Mouse (Mus musculus): ENCODE data around the gene Cdca7l.
A peak's percentile ranks its signal among the peaks of the same experiment; 100 is the strongest.
"Not testable (repeated sequence)": the region's sequence is repeated elsewhere in the genome, so short reads cannot be mapped to it uniquely, and the experiment has no call there.

Cdca7l gene

DNA sequence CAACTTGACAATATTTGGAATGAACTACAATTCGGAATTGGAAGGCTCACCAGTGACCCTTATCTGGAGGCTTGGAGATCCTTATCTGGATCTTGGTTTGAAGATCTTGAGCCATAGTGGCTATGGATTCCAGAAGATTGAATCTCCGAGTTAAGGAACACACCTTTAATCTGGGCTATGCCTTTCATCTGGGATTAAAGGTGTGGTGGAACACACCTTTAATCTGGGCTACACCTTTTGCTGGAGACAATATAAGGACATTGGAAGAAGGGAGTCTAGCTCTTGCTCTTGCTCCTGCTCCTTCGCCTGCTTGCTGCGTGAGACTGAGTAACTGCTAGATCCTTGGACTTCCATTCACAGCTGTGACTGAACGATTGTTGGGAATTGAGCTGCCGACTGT is at the start of gene Cdca7l:
Gene Cdca7l (plus strand): TSS at position 301 of the 400 bp plus-strand sequence.
- not testable (repeated sequence) for DNase-seq

DNA sequence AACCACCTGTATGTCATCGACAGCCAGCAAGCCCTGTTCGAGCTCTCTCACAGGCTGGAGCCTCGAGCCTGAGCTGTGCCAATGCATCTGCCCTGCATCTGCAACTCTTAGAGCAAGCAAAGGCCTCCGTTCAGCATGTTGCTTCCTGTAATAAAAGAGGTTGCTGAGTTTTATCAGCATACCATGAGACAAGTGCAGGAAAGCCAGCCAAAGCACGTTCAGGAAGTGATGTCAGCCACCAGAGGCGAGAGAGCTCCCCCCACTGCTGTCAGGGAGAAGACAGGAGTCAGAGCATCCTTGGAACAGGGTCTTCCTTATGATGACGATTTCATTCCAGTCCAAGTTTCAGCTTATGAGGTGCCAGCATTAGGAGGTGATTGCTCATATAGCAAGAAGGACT is 48.1 kb upstream of the Cdca7l start:
- DNase-seq, result no peak

DNA sequence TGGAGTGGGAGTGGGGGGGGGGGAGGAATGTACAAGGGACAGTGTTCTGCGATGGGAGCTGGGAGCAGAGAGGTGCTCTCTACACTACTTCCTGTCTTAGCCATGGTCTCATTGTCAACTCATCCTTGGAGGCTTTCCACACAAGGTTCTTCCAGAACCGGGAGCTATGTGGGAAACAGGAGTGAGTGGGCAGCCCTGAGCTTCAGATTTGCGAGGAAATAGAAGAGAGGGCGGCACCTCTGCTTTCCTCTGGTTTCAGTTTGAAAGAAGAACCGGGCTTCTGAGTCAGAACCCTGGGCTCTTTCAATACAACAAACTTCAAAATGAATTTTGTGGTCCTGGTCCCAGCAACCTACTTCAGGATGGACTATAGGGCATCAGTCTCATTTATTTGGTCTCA is 43.7 kb upstream of the Cdca7l start:
- no peak for DNase-seq

GRCm38 (mm10) chr12:117760846-117761245 is 43.2 kb upstream of the Cdca7l start:
- DNase-seq, result no peak

GRCm38 (mm10) chr12:117761698-117762097 is 42.4 kb upstream of the Cdca7l start:
- no peak for DNase-seq

DNA sequence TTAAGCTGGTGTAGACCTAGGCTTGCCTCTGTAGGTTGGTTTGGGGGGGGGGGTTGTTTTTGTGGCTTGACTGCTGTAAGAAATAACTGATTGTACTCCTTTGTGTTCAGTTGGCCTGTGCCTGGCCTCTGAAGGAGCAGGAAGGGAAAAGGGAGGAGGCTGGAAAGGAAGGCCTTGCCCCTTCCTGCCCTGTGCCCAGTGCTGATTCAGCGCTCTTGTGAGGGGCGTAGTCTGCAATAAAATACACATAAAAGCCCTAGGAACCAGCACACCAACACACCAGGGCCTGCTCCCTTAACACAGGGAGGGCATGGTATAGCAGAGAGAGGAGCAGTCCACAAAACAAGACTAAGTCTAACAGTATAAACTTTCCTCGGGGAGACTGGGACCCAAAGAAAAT is 40.8 kb upstream of the Cdca7l start:
- DNase-seq, result no peak

DNA sequence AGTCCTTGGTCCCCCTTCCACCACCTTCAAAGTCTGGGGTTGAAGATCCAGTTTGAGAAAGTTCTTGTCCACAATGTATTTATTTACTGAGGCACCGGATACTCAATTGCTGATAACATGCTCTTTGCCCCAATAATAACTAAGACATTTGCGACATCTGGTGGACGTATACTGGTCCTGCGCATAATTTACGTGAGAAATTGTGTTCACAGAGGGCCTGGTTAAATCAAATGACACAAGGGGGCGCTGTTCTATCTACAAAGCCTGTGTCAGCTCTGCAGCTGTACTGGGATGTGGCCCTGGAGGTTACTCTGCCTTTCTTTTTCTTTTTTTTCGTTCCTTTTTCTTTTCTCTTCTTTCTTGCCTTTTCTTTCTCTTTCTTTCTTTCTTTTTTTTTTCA is 39.2 kb upstream of the Cdca7l start:
- peak; percentile 30 for DNase-seq

DNA sequence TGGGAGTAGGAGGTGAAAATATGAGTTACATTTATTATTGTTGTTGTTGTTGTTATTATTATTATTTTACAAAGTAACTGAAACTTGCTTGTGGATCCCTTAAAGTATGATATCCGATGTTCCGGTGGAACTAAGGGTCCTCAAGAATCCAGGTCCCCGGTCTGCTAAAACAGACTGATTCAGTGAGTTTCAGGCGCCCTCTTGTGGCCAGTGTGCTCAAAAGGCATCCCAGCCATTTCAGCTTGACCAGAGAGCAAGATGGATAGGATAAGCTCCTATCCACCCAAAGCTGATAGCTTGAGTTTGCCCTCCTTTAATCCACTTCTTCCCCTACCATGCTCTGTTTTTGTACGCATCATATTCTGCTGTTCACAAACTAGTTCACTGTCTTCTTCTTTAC is 35.0 kb upstream of the Cdca7l start:
- DNase-seq, result peak; percentile 23

DNA sequence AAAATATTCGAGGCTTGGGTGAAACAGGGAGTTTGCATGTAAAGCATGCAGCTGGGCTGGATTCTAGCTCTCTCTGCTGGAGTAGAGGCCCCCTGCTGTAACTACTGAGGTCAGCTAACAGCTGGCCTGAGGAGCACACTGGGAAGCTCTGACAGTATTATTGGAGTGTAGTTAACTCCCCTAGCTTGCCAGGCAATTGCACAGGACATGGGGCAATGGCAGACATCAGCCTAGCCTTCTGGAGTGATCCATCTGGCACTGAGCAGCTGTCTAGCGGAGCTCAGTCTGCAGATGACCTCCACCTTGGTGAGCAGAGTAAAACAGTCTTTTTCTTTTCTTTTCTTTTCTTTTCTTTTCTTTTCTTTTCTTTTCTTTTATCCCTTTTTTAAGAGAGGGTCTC is 33.9 kb upstream of the Cdca7l start:
- no peak for DNase-seq

DNA sequence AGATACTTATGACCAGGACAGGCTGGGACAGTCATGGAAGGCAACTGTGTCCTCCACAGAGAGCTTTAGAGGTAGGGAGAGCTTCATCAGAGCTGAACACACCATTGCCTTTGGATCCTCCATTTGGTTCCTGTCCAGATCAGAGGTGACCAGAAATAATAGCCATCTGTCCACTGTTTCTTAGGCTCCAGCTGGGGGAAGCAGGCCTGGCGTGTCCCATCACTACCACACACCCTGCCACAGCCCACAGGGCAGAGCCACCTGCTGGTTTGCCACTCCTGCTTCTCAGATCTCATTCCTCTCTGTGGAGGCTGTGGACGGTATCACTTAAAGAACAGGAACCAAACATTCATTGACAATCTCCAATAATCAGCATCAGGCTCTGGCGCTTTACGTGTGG is 32.9 kb upstream of the Cdca7l start:
- peak; percentile 15 for DNase-seq

GRCm38 (mm10) chr12:117772638-117773037 is 31.5 kb upstream of the Cdca7l start:
- no peak for DNase-seq

DNA sequence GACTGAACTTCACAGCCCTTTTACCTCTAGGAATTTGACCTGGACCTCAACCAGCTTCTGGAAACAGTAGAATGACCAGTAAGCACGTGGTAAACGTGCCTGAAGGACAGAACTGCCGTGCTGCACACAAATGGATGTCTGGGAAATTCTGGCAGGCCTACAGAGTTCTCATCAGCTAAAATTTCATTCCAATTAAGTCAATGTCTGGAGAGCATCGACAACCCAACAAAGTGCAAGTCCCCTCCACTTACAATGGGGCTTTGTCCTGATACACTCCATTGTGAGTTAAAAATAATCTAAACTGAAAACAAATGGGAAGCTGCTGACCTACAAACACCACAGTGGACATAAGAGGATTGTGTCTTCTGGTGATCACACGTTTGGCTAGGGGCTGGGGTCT is 27.2 kb upstream of the Cdca7l start:
- no peak for DNase-seq

DNA sequence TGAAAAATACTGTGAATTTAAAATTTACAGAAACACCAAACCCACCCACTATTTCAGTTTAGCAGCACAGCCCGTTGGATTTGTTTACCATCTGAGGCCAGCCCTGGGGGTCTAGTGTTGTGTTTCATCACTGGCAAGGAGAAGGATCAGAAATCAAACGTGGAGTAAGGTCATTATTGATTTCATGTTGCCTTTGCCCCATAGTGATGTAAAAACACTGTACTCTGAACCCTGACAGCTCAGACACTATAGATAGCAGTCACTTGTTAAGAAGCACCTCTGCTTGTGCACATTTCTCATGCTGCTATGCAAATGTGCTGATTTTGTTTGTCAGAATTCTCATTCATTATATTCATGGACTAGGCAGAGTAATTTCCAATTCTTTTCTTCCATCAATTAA is 22.7 kb upstream of the Cdca7l start:
- no peak for DNase-seq

DNA sequence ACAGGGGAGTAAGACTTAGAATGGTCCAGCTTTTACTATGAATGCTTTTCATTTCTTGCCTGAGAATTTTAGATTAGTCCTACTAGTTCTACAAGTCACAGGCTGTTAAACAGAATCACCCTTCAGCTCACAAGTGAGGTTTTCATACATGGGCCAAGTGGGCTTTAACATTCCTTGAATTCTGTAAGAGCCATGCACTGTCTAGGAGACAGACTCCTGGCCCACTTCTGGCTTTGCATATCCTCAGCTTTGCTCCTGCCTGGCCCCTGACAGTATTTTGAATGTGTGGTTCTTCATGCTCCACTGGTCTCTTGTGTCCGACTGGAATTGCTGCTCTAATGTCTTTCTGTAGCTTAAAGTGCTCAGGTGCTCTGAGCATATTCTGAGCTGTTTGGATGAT is 20.7 kb upstream of the Cdca7l start:
- no peak for DNase-seq

DNA sequence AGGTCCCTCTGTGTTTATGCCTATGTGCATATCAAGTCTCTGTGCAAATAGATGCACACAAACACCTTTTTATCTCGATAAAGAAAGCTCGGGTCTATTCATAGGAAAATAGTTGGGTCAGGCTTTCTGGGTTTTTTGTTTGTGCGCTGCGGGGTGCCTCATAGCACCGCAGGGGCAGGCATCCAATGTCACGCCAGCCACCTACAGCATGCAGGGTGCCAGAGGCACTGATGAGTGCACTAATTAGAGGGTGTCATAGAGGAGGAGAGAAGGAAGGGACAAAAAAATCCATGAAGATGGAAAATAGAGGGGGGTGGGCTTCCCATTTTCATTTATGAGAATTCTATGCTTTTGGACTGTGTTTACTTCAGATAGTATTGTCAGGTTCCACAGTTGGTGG is 17.5 kb upstream of the Cdca7l start:
- no peak for DNase-seq

DNA sequence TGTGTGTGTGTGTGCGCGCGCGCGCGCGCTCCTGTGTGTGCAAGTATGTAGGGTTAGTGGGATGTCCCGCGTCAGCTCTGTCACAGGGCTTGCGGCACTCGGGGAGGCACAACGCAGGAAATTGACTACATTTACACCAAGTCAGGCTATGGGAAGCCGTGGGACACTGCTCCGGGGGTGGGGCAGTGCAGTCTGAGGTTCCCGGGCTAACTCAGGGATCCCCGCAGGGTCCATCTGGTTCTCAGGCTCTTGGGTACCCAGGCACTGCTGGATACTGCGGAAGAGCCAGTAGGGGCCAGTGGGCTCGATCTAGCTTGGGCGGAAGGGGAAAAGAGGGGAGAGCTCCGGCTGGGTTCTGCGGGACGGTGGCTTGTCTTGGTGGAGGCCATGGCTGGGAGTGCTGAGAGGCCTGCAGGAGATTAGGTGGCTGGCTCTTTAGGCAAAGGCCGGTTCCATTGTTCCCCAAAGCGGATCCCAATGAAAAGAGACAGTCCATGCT is 15.5 kb upstream of the Cdca7l start:
- DNase-seq, result no peak

DNA sequence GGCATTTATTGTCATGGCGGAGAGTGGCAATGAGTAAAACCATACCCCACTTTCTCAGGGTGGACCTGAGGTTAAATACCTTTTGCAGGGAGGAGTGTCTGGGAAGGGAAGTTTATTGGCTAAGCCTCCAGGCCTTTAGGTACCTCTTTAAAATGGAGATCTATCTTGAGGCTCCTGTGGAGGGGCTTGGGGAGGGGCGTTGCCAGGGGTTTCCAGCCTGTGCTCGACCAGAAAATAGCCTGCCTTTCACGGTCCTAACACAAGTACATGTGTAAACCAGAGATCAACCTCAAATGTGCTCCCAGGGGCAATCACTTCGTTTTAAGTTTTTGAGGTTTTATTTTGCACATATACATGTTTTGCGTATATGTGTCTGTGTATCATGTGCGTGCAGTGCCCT is 15.1 kb upstream of the Cdca7l start:
- no peak for DNase-seq

GRCm38 (mm10) chr12:117795303-117795702 is 8.8 kb upstream of the Cdca7l start:
- no peak for DNase-seq

DNA sequence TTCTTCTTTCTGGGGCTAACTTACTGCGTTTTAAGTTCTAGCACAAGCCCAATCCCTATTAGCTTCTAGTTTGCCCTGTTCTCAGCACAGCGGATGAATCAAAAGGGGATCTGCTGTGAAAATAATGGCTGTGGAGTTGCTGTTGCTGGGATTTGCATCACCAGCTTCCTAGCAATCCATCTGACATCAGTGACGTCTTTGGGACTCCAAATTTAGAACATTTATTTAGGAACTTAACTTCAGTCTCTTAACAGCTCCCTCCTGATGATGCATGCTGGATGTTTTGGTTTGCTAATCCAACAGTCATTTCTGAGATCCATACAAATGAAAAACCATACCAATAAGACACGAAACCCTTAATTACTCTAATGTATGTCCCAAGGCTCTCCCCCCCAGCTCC is 1.5 kb downstream of the Cdca7l start:
- DNase-seq, result no peak

GRCm38 (mm10) chr12:117806007-117806451 is 1.9 kb downstream of the Cdca7l start:
- DNase-seq, result no peak

GRCm38 (mm10) chr12:117806470-117806869 is 2.4 kb downstream of the Cdca7l start:
- no peak for DNase-seq

GRCm38 (mm10) chr12:117807637-117808036 is 3.5 kb downstream of the Cdca7l start:
- DNase-seq, result no peak

- no peak for DNase-seq
Measured at GRCm38 (mm10) chr12:117808355-117809326, 4.6 kb downstream of the Cdca7l start.

DNA sequence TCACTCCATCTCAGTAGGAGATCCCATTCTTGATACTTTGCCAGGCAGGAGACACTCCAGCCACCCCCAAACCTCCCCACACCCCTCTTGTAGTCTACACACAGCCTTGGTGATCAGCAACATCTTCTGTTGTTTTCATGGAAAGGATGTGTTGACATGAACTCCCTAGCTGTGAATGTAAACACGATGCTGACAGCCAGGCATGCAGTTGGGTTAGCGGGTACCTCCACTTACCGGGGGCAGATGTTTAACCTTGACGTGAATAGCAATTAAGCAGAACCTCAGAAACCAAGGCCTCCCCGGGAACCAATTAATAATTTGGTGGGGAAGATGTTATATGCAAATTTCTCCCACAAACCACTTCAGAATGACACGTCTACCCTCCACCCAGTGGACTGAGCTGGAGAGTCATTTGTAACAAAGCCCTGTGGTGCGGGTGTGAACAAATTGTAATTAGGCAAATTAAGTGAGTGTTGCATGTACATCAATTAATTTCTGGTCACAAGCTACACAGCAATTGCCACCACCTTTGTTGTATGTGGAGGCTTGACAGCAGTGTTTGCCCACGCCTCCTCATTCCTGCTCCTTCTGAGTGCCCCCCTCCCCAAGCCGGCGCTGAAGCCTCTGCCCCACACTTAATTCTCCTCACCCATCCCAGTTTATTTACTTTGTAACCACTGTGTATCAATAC is 5.4 kb downstream of the Cdca7l start:
- DNase-seq, result no peak
